Mouse (Mus musculus) CH12.LX (cell line): ENCODE results near the gene Tln2. TPM values are rescaled to one million over a fixed set of nuclear protein-coding genes. Genes with fewer than 3 reads are reported as not detected.

Experiments used
- DNase-seq: peaks from one replicate; pipeline ENCODE4 v3.0.0-alpha.2; 2013; ENCODE audit errors: extremely low read depth
- H3K27ac ChIP-seq: 2 replicates; pipeline ENCODE4 v1.5.1; 2012; ENCODE audit warnings: low read depth, mild to moderate bottlenecking, control low read depth, moderate library complexity; ENCODE audit not compliant: insufficient read depth
- H3K27me3 ChIP-seq: replicated peaks from 2 replicates; pipeline ENCODE3; 2012; ENCODE audit warnings: inconsistent platforms
- H3K36me3 ChIP-seq, 2 experiments: replicated peaks in 1 of 2; 2 replicates each; pipeline versions ENCODE3 to v1.6.1; 2012; ENCODE audit warnings: inconsistent platforms in 1 of 2, low read length in 1 of 2, mild to moderate bottlenecking in 1 of 2, mixed read lengths in 1 of 2, moderate library complexity in 1 of 2; ENCODE audit not compliant: control insufficient read depth in 1 of 2, insufficient read depth in 1 of 2
- H3K4me1 ChIP-seq, 2 experiments: 2 replicates each; pipeline ENCODE4 v1.6.1; 2012; ENCODE audit warnings: inconsistent platforms in 1 of 2, moderate library complexity in 1 of 2; ENCODE audit not compliant: insufficient read depth in 2 of 2, control insufficient read depth in 1 of 2
- H3K4me2 ChIP-seq: 2 replicates; pipeline ENCODE4 v1.6.1; 2012; ENCODE audit warnings: low read depth, mild to moderate bottlenecking, control low read depth; ENCODE audit not compliant: poor library complexity, insufficient read depth, severe bottlenecking
- H3K4me3 ChIP-seq, 3 experiments: fragments of 150-350 bp in 1 of 3; sonication (generic) in 1 of 3; replicated peaks in 1 of 3; 2 replicates each; pipeline versions ENCODE3 to v1.5.1; 2011 to 2012; ENCODE audit warnings: low read depth in 2 of 3, low read length in 2 of 3, mild to moderate bottlenecking in 2 of 3, moderate library complexity in 2 of 3, control low read depth in 1 of 3, improper control_type of control experiment in 1 of 3, inconsistent platforms in 1 of 3, mixed read lengths in 1 of 3; ENCODE audit not compliant: poor library complexity in 1 of 3
- H3K79me2 ChIP-seq: replicated peaks from 2 replicates; pipeline ENCODE4 v1.6.1; 2012; ENCODE audit warnings: mild to moderate bottlenecking, moderate library complexity; ENCODE audit not compliant: control insufficient read depth, poor library complexity, insufficient read depth, severe bottlenecking; ENCODE audit errors: extremely low read depth
- H3K9ac ChIP-seq: 2 replicates; pipeline ENCODE4 v1.6.1; 2012; ENCODE audit warnings: low read depth, mild to moderate bottlenecking, control low read depth, moderate library complexity; ENCODE audit not compliant: insufficient read depth
- H3K9me3 ChIP-seq: replicated peaks from 2 replicates; pipeline ENCODE3; 2012; ENCODE audit warnings: low read length, inconsistent platforms, mixed read lengths
- CHD2 ChIP-seq: IDR thresholded peaks from 2 replicates; pipeline ENCODE4 v1.6.1; 2011; ENCODE audit warnings: low read length, improper control_type of control experiment
- E2F4 ChIP-seq: IDR thresholded peaks from 2 replicates; pipeline ENCODE4 v1.6.1; 2011; ENCODE audit warnings: low read depth, low read length, improper control_type of control experiment; ENCODE audit not compliant: insufficient replicate concordance
- ETS1 ChIP-seq: conservative IDR thresholded peaks from 2 replicates; pipeline ENCODE4 v1.6.1; 2012; ENCODE audit warnings: low read depth, mild to moderate bottlenecking, inconsistent platforms, low read length, improper control_type of control experiment, moderate library complexity
- GABPA ChIP-seq: IDR thresholded peaks from 2 replicates; pipeline ENCODE4 v1.6.1; 2012; ENCODE audit warnings: low read depth, low read length, improper control_type of control experiment, inconsistent platforms; ENCODE audit not compliant: insufficient replicate concordance
- HCFC1 ChIP-seq: IDR thresholded peaks from 2 replicates; pipeline ENCODE4 v1.6.1; 2012; ENCODE audit warnings: low read depth, mild to moderate bottlenecking, inconsistent platforms, low read length, improper control_type of control experiment
- JUN ChIP-seq: IDR thresholded peaks from 2 replicates; pipeline ENCODE4 v1.6.1; 2011; ENCODE audit warnings: low read depth, mild to moderate bottlenecking, low read length, improper control_type of control experiment, moderate library complexity; ENCODE audit not compliant: insufficient read depth
- MAX ChIP-seq: IDR thresholded peaks from 2 replicates; pipeline ENCODE4 v1.6.1; 2011; ENCODE audit warnings: low read length, improper control_type of control experiment
- MAZ ChIP-seq: IDR thresholded peaks from 2 replicates; pipeline ENCODE4 v1.6.1; 2012; ENCODE audit warnings: low read depth, mild to moderate bottlenecking, inconsistent platforms, low read length, improper control_type of control experiment, moderate library complexity
- MXI1 ChIP-seq: IDR thresholded peaks from 2 replicates; pipeline ENCODE4 v1.6.1; 2011; ENCODE audit warnings: mild to moderate bottlenecking, low read depth, low read length, improper control_type of control experiment
- PAX5 ChIP-seq: IDR thresholded peaks from 2 replicates; pipeline ENCODE4 v1.6.1; 2012; ENCODE audit warnings: low read length, inconsistent platforms, mixed read lengths
- POLR2AphosphoS2 ChIP-seq: IDR thresholded peaks from 2 replicates; pipeline ENCODE4 v1.6.1; 2011; ENCODE audit warnings: low read depth, low read length, improper control_type of control experiment
- TCF12 ChIP-seq: IDR thresholded peaks from 2 replicates; pipeline ENCODE4 v1.6.1; 2014; ENCODE audit warnings: low read depth, mild to moderate bottlenecking, inconsistent platforms, low read length, improper control_type of control experiment
- UBTF ChIP-seq: IDR thresholded peaks from 2 replicates; pipeline ENCODE4 v1.6.1; 2012; ENCODE audit warnings: low read depth, mild to moderate bottlenecking, inconsistent platforms, low read length, improper control_type of control experiment, moderate library complexity
- USF1 ChIP-seq: IDR thresholded peaks from 2 replicates; pipeline ENCODE4 v1.6.1; 2014; ENCODE audit warnings: low read depth, mild to moderate bottlenecking, inconsistent platforms, low read length, improper control_type of control experiment
- USF2 ChIP-seq: conservative IDR thresholded peaks from 2 replicates; pipeline ENCODE4 v1.6.1; 2011; ENCODE audit warnings: low read depth, low read length, improper control_type of control experiment
- ZC3H11A ChIP-seq: IDR thresholded peaks from 2 replicates; pipeline ENCODE4 v1.6.1; 2012; ENCODE audit warnings: low read depth, mild to moderate bottlenecking, inconsistent platforms, low read length, improper control_type of control experiment
- ZNF384 ChIP-seq: IDR thresholded peaks from 2 replicates; pipeline ENCODE4 v1.6.1; 2012; ENCODE audit warnings: low read depth, low read length, improper control_type of control experiment, inconsistent platforms
- dilution Hi-C: fragments of 300-500 bp; cut with MboI; formaldehyde crosslinking; loops from 2 replicates; pipeline ENCODE4 v1.14.3; 2020; ENCODE audit warnings: low sequenced_read_pairs; ENCODE audit not compliant: extremely low pct_unique_long_range_greater_than_20kb, extremely low pct_ligation_motif_present
- in situ Hi-C: fragments of 300-500 bp; cut with MboI; formaldehyde crosslinking; loops from 3 replicates; pipeline ENCODE4 v1.14.3; 2019; ENCODE audit warnings: low sequenced_read_pairs, low pct_ligation_motif_present, low pct_unique_long_range_greater_than_20kb, mixed read lengths
- polyA plus RNA-seq: library from polyadenylated mRNA; unstranded; fragments of >175 nt; gene quantifications from 2 replicates; pipeline ENCODE4 v1.2.1, GENCODE M21; 2012; ENCODE audit warnings: low read depth; ENCODE audit not compliant: insufficient read length
- total RNA-seq, 2 experiments: library from RNA; depleted of rRNA; stranded (reverse); fragments of 300-350 nt in 1 of 2; fragments of >200 nt in 1 of 2; gene quantifications; 2 replicates each; pipeline ENCODE4 v1.2.3; 2012 to 2014

Tln2 gene
- total and polyA plus RNA-seq, 3 experiments: 2.6 to 4.4 (median 4.4) TPM

GRCm38 (mm10) chr9:67586489-67586888 is 27.0 kb upstream of the Tln2 start:
- in situ Hi-C loops: no loop called here

GRCm38 (mm10) chr9:67584871-67585270 is 25.4 kb upstream of the Tln2 start:
- Histone ChIP-seq H3K36me3 (no peaks in the 10 kb centered on the region), H3K9ac (no peak overlapping the region), H3K27me3 (no peaks in the 10 kb centered on the region), H3K4me3 (no peak overlapping the region), H3K9me3 (no peaks in the 10 kb centered on the region), H3K79me2 (no peaks in the 10 kb centered on the region), H3K4me2 (no peak overlapping the region), H3K4me1 (peaks cover 0 to 17% of the 10 kb centered on the region in 2 experiments; a peak in 2 of 4 replicates), H3K27ac (no peak overlapping the region)
- in situ Hi-C loops (no loop called here), dilution Hi-C loops (no loop called here)
- no peak for DNase-seq
- TF ChIP-seq ZNF384 (no peak), JUN (no peak), ZC3H11A (no peak), MAX (no peak), CHD2 (no peak), USF1 (no peak), GABPA (no peak), UBTF (no peak)

More at GRCm38 (mm10) chr9:67586489-67586888, 27.0 kb upstream of the Tln2 start:
- Histone ChIP-seq H3K9ac (no peak overlapping the region), H3K27me3 (no peaks in the 10 kb centered on the region), H3K27ac (no peak overlapping the region), H3K9me3 (no peaks in the 10 kb centered on the region), H3K79me2 (no peaks in the 10 kb centered on the region), H3K4me3 (no peak overlapping the region), H3K4me2 (no peak overlapping the region), H3K36me3 (no peaks in the 10 kb centered on the region), H3K4me1 (peaks cover 0 to 14% of the 10 kb centered on the region in 2 experiments; a peak in 2 of 4 replicates)
- no peak for DNase-seq
- dilution Hi-C loops: no loop called here
- TF ChIP-seq CHD2 (no peak), TCF12 (no peak), USF2 (no peak), MAZ (no peak), ETS1 (no peak), POLR2AphosphoS2 (no peak), MXI1 (no peak), ZNF384 (no peak), PAX5 (no peak), HCFC1 (no peak), E2F4 (no peak), UBTF (no peak), ZC3H11A (no peak)
